Mouse (Mus musculus) forelimb bud, embryonic 11.5 days (tissue): Measurements from ENCODE around the gene Pdzrn3.

Experiments
- DNase-seq: peaks from one replicate; pipeline ENCODE4 v3.0.0-alpha.2; 2012; ENCODE audit warnings: low read depth, low spot score

Pdzrn3 gene

GRCm38 (mm10) chr6:101290160-101290559, 87.5 kb downstream of the Pdzrn3 start:
- DNase-seq = no peak

GRCm38 (mm10) chr6:101289428-101289827, 88.3 kb downstream of the Pdzrn3 start:
- DNase-seq = no peak

GRCm38 (mm10) chr6:101287566-101288173, 90.0 kb downstream of the Pdzrn3 start:
- no peak for DNase-seq

GRCm38 (mm10) chr6:101287077-101287476, 90.6 kb downstream of the Pdzrn3 start:
- no peak for DNase-seq

- DNase-seq = no peak
Observed at GRCm38 (mm10) chr6:101284368-101284955, 93.2 kb downstream of the Pdzrn3 start.

- DNase-seq = no peak
Observed at GRCm38 (mm10) chr6:101283891-101284290, 93.8 kb downstream of the Pdzrn3 start.

- no peak for DNase-seq
Observed at GRCm38 (mm10) chr6:101281644-101282043, 96.1 kb downstream of the Pdzrn3 start.

GRCm38 (mm10) chr6:101280811-101281218, 96.9 kb downstream of the Pdzrn3 start:
- peak; percentile 64 for DNase-seq

- no peak for DNase-seq
Observed at GRCm38 (mm10) chr6:101278286-101278932, 99.3 kb downstream of the Pdzrn3 start.

GRCm38 (mm10) chr6:101276261-101276660, 101.4 kb downstream of the Pdzrn3 start:
- DNase-seq = no peak

GRCm38 (mm10) chr6:101275806-101276205, 101.9 kb downstream of the Pdzrn3 start:
- no peak for DNase-seq

GRCm38 (mm10) chr6:101274846-101275245, 102.9 kb downstream of the Pdzrn3 start:
- DNase-seq = no peak

- DNase-seq = no peak
Observed at GRCm38 (mm10) chr6:101272256-101272655, 105.4 kb downstream of the Pdzrn3 start.

GRCm38 (mm10) chr6:101271378-101272135, 106.1 kb downstream of the Pdzrn3 start:
- DNase-seq = no peak

- DNase-seq = no peak
Observed at GRCm38 (mm10) chr6:101270095-101270826, 107.4 kb downstream of the Pdzrn3 start.

- no peak for DNase-seq
Observed at GRCm38 (mm10) chr6:101269335-101270094, 108.2 kb downstream of the Pdzrn3 start.

GRCm38 (mm10) chr6:101268266-101268665, 109.4 kb downstream of the Pdzrn3 start:
- no peak for DNase-seq

- peak; percentile 82 for DNase-seq
Observed at GRCm38 (mm10) chr6:101266787-101267186, 110.9 kb downstream of the Pdzrn3 start.

- peak; percentile 69 for DNase-seq
Observed at GRCm38 (mm10) chr6:101263544-101263943, 114.2 kb downstream of the Pdzrn3 start.

GRCm38 (mm10) chr6:101261513-101261912, 116.2 kb downstream of the Pdzrn3 start:
- peak; percentile 81 for DNase-seq

- DNase-seq = no peak
Observed at GRCm38 (mm10) chr6:101259411-101259810, 118.3 kb downstream of the Pdzrn3 start.
